Mouse (Mus musculus) layer of hippocampus, adult 6 months (tissue): ENCODE data around the gene Crlf3. TPM values are rescaled to one million over a fixed set of nuclear protein-coding genes. Genes with fewer than 3 reads are reported as not detected.

Experiments used
- long read RNA-seq, 2 experiments: library from polyadenylated mRNA; unstranded; transcript quantifications; one replicate each; pipeline ENCODE4 v2.0.0; 2019 to 2020
- polyA plus RNA-seq: library from polyadenylated mRNA; unstranded; fragments of <200 nt; fragmentation: Nextera tagmentation; gene quantifications from 2 replicates; pipeline ENCODE4 v1.2.3, GENCODE M21; 2021

Crlf3 gene
- polyA plus RNA-seq: 13.4 and 13.6 TPM in 2 replicates
- long read RNA-seq, experiment 1, transcript Crlf3-201 (8 exons, 2,396 nt): major isoform, 17 of 27 reads
- long read RNA-seq, experiment 1, partial matches to known transcripts: 1 of 27 reads
- long read RNA-seq, experiment 1, other reads (novel, unspliced or antisense): 8 of 27 reads
- long read RNA-seq, experiment 2, transcript Crlf3-201 (8 exons, 2,396 nt): major isoform, 101 of 124 reads
- long read RNA-seq, experiment 2, transcript Crlf3-203 (7 exons, 2,230 nt): minor isoform, 10 of 124 reads
- long read RNA-seq, experiment 2, partial matches to known transcripts: 1 of 124 reads
- long read RNA-seq, experiment 2, other reads (novel, unspliced or antisense): 12 of 124 reads

GRCm38 (mm10) chr11:80080826-80081728, at the start of gene Crlf3:
Gene Crlf3, minus strand, starts transcription at chr11:80080991.

GRCm38 (mm10) chr11:80088917-80089816, 8.4 kb upstream of the Crlf3 start, which contains the start of gene Atad5:
Gene Atad5, plus strand, starts transcription at chr11:80089400.

Other genes starting within 250 kb of the Crlf3 start
- 4.1 and 4.4 TPM in 2 replicates for gene Utp6, start 118.6 kb downstream of the Crlf3 start, polyA plus RNA-seq
- 3.5 and 3.8 TPM in 2 replicates for gene Suz12, start 87.9 kb downstream of the Crlf3 start, polyA plus RNA-seq
- gene Atad5, start 8.4 kb upstream of the Crlf3 start, polyA plus RNA-seq: 0.60 and 0.63 TPM in 2 replicates
- gene Tefm, start 61.2 kb upstream of the Crlf3 start, polyA plus RNA-seq: 12.4 and 13.7 TPM in 2 replicates
- 4.7 TPM in 2 replicates for gene Adap2, start 73.1 kb upstream of the Crlf3 start, polyA plus RNA-seq
- gene Rnf135, start 102.9 kb upstream of the Crlf3 start, polyA plus RNA-seq: 5.4 and 5.8 TPM in 2 replicates
- 53.5 and 55.6 TPM in 2 replicates for gene Rhot1, start 128.0 kb upstream of the Crlf3 start, polyA plus RNA-seq
- 1.1 and 1.7 TPM in 2 replicates for gene Rhbdl3, start 219.9 kb upstream of the Crlf3 start, polyA plus RNA-seq